Comparison of ENCODE assay signal across 24 mouse cellular contexts in genomic region chr13:102667401-102667800, GRCm38 (mm10).
"Had no signal": no experiment of that assay in that cellular context is flagged by ENCODE, and none has a peak within 500 bp of the region (broad histone marks: within the 10 kb centered on the region; RNA-seq: fewer than 3 reads in every experiment).

No protein-coding gene starts in this region.

- H3K36me3 ChIP-seq: heart, embryonic 13.5 days; heart, embryonic 15.5 days; hindbrain, embryonic 13.5 days; hindbrain, embryonic 15.5 days; intestine, embryonic 15.5 days; limb, embryonic 10.5 days; limb, embryonic 12.5 days; liver, embryonic 12.5 days; liver, embryonic 15.5 days had no signal

- H3K4me3 ChIP-seq: gastrocnemius, adult 2 months; heart, embryonic 13.5 days; heart, embryonic 15.5 days; hindbrain, embryonic 13.5 days; hindbrain, embryonic 15.5 days; intestine, embryonic 15.5 days; layer of hippocampus, adult 2 months; left cerebral cortex, adult 2 months; limb, embryonic 10.5 days; limb, embryonic 12.5 days; liver, embryonic 12.5 days; liver, embryonic 15.5 days had no signal

- H3K4me1 ChIP-seq: hindbrain, embryonic 13.5 days; hindbrain, embryonic 15.5 days; limb, embryonic 10.5 days had no signal

- DNase-seq: gastrocnemius, adult 2 months; gastrocnemius, postnatal 10 days; gastrocnemius, postnatal 36 days; heart, adult 18-20 months; heart, postnatal 14 days; heart, postnatal 36 days; kidney, adult 18-20 months; kidney, adult 8-10 months; kidney, postnatal 10 days; kidney, postnatal 4 days had no signal

- H3K9ac ChIP-seq: heart, embryonic 13.5 days; heart, embryonic 15.5 days; hindbrain, embryonic 13.5 days; hindbrain, embryonic 15.5 days; intestine, embryonic 15.5 days; limb, embryonic 12.5 days; liver, embryonic 12.5 days; liver, embryonic 15.5 days had no signal

- ATAC-seq: hindbrain, postnatal 0 days; intestine, embryonic 15.5 days; intestine, postnatal 0 days; liver, embryonic 12.5 days had no signal

- H3K9me3 ChIP-seq: heart, embryonic 13.5 days; heart, embryonic 15.5 days; hindbrain, embryonic 13.5 days; hindbrain, embryonic 15.5 days; intestine, embryonic 15.5 days; limb, embryonic 10.5 days; limb, embryonic 12.5 days; liver, embryonic 12.5 days; liver, embryonic 15.5 days had no signal

- H3K27ac ChIP-seq: gastrocnemius, adult 2 months; heart, embryonic 13.5 days; heart, embryonic 15.5 days; hindbrain, embryonic 13.5 days; hindbrain, embryonic 15.5 days; hindbrain, postnatal 0 days; intestine, embryonic 15.5 days; layer of hippocampus, adult 2 months; left cerebral cortex, adult 2 months; limb, embryonic 10.5 days; limb, embryonic 12.5 days; liver, embryonic 12.5 days; liver, embryonic 15.5 days had no signal

- H3K4me2 ChIP-seq: heart, embryonic 11.5 days; heart, embryonic 13.5 days; heart, embryonic 15.5 days; hindbrain, embryonic 13.5 days; hindbrain, embryonic 15.5 days; intestine, embryonic 15.5 days; limb, embryonic 12.5 days; liver, embryonic 12.5 days; liver, embryonic 15.5 days had no signal

- H3K27me3 ChIP-seq: heart, embryonic 13.5 days; heart, embryonic 15.5 days; hindbrain, embryonic 15.5 days; intestine, embryonic 15.5 days had no signal
